Mouse (Mus musculus): ENCODE results near the gene Perm1.

DNA sequence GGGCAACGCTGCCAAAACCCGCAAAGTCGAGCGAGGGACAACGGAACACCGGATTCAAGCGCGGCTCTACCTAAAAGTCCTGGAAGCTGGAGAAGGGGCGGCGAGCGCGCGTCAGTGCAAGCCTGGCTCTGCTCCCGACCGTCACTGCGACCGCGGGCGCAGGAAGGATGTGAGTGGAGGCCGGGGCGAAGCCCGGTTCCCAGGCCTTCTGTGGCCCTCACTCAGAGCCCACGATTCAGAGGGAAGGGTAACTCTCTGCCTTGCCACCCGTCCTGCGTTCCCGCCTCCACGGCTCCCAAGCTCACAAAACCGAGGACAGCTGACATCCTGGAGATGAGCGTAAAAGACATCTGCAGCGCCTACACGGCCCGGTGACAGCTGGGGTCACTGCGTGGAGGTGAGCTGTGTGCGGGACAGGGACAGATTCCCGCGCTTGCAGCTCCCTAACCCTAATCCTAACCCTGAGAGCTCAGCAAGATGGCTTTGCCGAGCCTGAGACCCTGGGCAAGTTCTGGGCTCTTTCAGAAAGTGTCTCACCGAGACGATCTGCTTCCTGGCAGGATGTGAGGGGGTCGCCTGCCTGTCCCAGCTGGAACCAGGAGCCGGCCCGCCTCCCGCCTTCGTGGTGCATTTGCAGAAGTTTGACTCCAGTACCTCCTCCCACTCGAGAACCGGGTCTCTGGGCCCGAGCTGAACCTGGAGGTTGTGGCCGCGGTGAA, 12.1 kb upstream of the Perm1 start:
- TF ChIP-seq CTCF (IDR thresholded peaks at IDR 0.05; ENCODE audit: extremely low read depth, insufficient read depth, low read length) = no peak
- TF ChIP-seq POLR2A (IDR thresholded peaks at IDR 0.05; ENCODE audit: extremely low read depth, insufficient read depth, low read length) = no peak
